Mouse (Mus musculus) midbrain, embryonic 11.5 days (tissue): Measurements from ENCODE around the gene Ap1b1. TPM values are rescaled to one million over a fixed set of nuclear protein-coding genes. Genes with fewer than 3 reads are reported as not detected.

Experiments
- ATAC-seq: fragments of 200-750 bp; cut with Nextera tagmentation; 2 replicates; pipeline ENCODE4 v1.8.0; 2017; ENCODE audit warnings: moderate TSS enrichment, moderate library complexity; ENCODE audit not compliant: low FRiP score
- DNase-seq: peaks from one replicate; pipeline ENCODE4 v3.0.0; 2015; ENCODE audit warnings: low spot score; ENCODE audit errors: missing footprints
- H3K27ac ChIP-seq: fragments of 300-500 bp; sonication (generic); 2 replicates; pipeline ENCODE4 v1.5.1; 2014; ENCODE audit warnings: low read depth, low read length
- H3K27me3 ChIP-seq: fragments of 300-500 bp; sonication (generic); 2 replicates; pipeline ENCODE4 v1.6.1; 2014; ENCODE audit warnings: mild to moderate bottlenecking, low read length, moderate library complexity, mixed read lengths; ENCODE audit not compliant: control insufficient read depth, insufficient read depth
- H3K36me3 ChIP-seq: fragments of 300-500 bp; sonication (generic); 2 replicates; pipeline ENCODE4 v1.6.1; 2014; ENCODE audit warnings: mild to moderate bottlenecking, low read length, moderate library complexity, mixed read lengths; ENCODE audit not compliant: control insufficient read depth, insufficient read depth
- H3K4me1 ChIP-seq: fragments of 300-500 bp; sonication (generic); 2 replicates; pipeline ENCODE4 v1.6.1; 2014; ENCODE audit warnings: low read length; ENCODE audit not compliant: control insufficient read depth, insufficient read depth
- H3K4me2 ChIP-seq: fragments of 300-500 bp; sonication (generic); 2 replicates; pipeline ENCODE4 v1.6.1; 2014; ENCODE audit warnings: mild to moderate bottlenecking, moderate library complexity
- H3K4me3 ChIP-seq: fragments of 300-500 bp; sonication (generic); 2 replicates; pipeline ENCODE4 v1.5.1; 2014; ENCODE audit warnings: low read depth, low read length
- H3K9ac ChIP-seq: fragments of 300-500 bp; sonication (generic); 2 replicates; pipeline ENCODE4 v1.6.1; 2014; ENCODE audit warnings: low read length
- H3K9me3 ChIP-seq: fragments of 300-500 bp; sonication (generic); 2 replicates; pipeline ENCODE4 v1.6.1; 2016; ENCODE audit warnings: low read length; ENCODE audit not compliant: control insufficient read depth
- WGBS: fragments of 180-500 bp; shearing (Covaris S2); extraction: QIAGEN DNeasy Blood & Tissue Kit; methylation state at CpG from one replicate; pipeline ENCODE4 v1.1.7; 2014; 5-methylcytosine and 5-hydroxymethylcytosine counted together
- polyA plus RNA-seq: library from polyadenylated mRNA; unstranded; fragments of >200 nt; fragmentation: Nextera tagmentation; extraction: Ambion mirVana; gene quantifications from 2 replicates; pipeline ENCODE4 v1.2.1, GENCODE M21; 2014

Gene Ap1b1
- polyA plus RNA-seq, 1 experiment from 2014 or later = 59.5 TPM

GRCm38 (mm10) chr11:5054151-5054550 lies 67.5 kb downstream of the Ap1b1 start:
- Histone ChIP-seq H3K4me2 (no peak overlapping the region), H3K9me3 (no peaks in the 10 kb centered on the region), H3K36me3 (no peaks in the 10 kb centered on the region), H3K9ac (no peak overlapping the region), H3K4me3 (no peak overlapping the region), H3K4me1 (peaks cover 24% of the 10 kb centered on the region), H3K27ac (no peak overlapping the region), H3K27me3 (peaks cover 32% of the 10 kb centered on the region)
- WGBS = 91% methylated on average over 14 of the region's 14 CpGs
- DNase-seq = peak; percentile 57
- ATAC-seq = no peak

DNA sequence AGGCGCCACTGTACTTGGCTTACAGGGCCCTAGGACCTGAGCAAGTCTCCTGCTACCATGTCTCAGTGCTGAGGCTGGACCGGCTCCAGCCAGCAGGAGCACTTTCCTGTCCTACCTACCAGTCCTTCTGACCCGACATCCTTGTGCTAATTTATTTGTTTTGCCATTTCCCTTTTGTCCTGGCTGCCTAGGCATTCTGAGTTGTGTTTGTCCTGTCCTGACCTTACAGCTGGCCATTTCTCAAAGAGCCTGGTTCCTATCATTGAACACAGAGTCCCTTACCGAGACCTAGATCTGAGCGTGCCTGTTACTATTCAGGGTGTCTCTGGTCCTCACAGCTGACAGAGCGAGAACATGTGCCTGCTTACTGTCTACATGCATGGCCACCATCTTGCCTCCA lies 68.2 kb downstream of the Ap1b1 start:
- no peaks in the 10 kb centered on the region for H3K36me3 ChIP-seq
- DNase-seq = peak; percentile 45
- WGBS = 70% methylated on average over 6 of the region's 6 CpGs
- no peaks in the 10 kb centered on the region; the same call in 1 of the 2 replicates for H3K9me3 ChIP-seq
- H3K27ac ChIP-seq = no peak overlapping the region
- no peak for ATAC-seq
- peaks cover 39% of the 10 kb centered on the region for H3K27me3 ChIP-seq
- no peak overlapping the region for H3K4me3 ChIP-seq
- peaks cover 24% of the 10 kb centered on the region for H3K4me1 ChIP-seq
- no peak overlapping the region for H3K9ac ChIP-seq
- H3K4me2 ChIP-seq = no peak overlapping the region

DNA sequence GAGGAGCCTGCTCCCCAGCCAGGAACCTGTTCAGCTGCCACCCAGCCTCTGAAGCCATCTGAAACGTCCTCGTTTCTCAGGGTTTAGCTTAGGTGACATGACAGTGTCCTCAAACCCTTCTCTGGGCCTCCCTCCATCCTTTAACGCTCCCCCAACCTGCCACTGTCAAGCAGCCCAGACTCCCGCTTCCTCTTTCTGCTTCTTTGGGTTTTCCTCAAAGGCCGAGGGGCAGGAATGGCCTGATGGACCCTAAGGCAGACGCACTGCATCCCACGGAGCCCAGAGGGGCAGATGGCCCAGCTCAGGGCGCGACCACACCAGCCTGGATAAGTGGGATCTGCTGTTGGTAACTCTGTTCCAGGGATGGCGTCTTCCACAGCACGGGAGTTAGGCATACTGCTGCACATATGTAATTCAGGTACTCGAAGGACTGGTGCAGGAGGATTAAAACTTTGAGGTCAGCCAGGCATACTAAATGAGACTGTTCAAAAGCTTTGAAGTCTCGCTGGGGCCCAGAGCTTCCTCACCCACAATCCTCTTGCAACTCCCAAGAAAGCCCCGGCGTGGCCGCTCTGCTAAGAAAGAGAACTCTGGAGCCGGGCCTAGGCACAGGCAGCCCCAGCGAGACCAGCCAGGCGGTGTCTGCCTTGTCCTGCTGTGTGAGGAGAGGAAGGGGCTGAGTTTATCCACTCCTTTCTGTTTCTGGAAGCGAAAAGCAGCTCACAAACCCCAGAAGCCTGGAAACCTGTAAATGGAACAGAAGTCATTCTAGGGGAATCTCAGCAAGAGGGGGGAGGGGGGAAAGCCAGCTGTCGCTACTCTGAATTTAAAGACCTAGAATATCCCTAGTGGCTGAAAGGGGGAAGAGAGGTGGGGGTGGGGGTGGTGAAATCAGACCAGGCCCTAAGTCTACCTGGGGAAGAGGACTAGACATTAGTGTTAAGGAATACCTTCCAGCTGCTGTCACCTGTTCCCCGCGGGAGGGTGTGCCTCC lies 69.6 kb downstream of the Ap1b1 start:
- no peak overlapping the region for H3K27ac ChIP-seq
- 16% methylated on average over 23 of the region's 23 CpGs for WGBS
- H3K4me3 ChIP-seq = no peak overlapping the region
- ATAC-seq (no peak), DNase-seq (peak; percentile 94)
- no peaks in the 10 kb centered on the region; the same call in 1 of the 2 replicates for H3K9me3 ChIP-seq
- H3K4me1 ChIP-seq = peaks cover 29% of the 10 kb centered on the region
- H3K27me3 ChIP-seq = peaks cover 53% of the 10 kb centered on the region
- peak overlapping the region; percentile 21; the same call in 1 of the 2 replicates for H3K9ac ChIP-seq
- no peaks in the 10 kb centered on the region for H3K36me3 ChIP-seq
- H3K4me2 ChIP-seq = no peak overlapping the region

- WGBS = 44% methylated on average over 8 of the region's 8 CpGs
- DNase-seq = peak; percentile 88
- H3K4me1 ChIP-seq = peaks cover 38% of the 10 kb centered on the region
Observed at GRCm38 (mm10) chr11:5057064-5057463, 70.4 kb downstream of the Ap1b1 start.

DNA sequence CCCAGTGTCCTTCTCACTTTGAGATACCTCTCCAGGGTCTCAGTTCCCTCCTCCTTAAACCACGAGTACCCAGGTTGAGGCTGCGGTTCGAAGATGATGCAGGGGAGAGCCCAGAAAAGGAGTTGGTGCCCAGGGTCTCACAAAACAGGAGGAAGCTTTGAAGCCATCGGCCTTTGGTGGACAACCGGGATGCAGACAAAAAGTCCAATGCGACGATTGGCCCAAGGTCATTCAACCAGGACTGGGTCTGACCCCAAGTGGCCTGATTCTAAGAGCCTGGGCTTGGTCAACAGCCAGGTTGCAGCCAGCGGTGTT lies 70.9 kb downstream of the Ap1b1 start:
- H3K36me3 ChIP-seq = no peaks in the 10 kb centered on the region
- H3K4me2 ChIP-seq = peak overlapping the region; percentile 70
- ATAC-seq (no peak), DNase-seq (peak; percentile 92)
- H3K9ac ChIP-seq = 0 out of 2 replicates have a peak overlapping the region, but pooled peaks have one; percentile 46
- 11% methylated on average over 8 of the region's 8 CpGs for WGBS
- no peak overlapping the region for H3K27ac ChIP-seq
- H3K4me1 ChIP-seq = peaks cover 42% of the 10 kb centered on the region
- H3K9me3 ChIP-seq = no peaks in the 10 kb centered on the region; the same call in 1 of the 2 replicates
- H3K4me3 ChIP-seq = peak overlapping the region; percentile 36
- H3K27me3 ChIP-seq = peaks cover 64% of the 10 kb centered on the region

More at GRCm38 (mm10) chr11:5057064-5057463, 70.4 kb downstream of the Ap1b1 start:
- Histone ChIP-seq H3K4me2 (no peak overlapping the region), H3K36me3 (no peaks in the 10 kb centered on the region), H3K27ac (no peak overlapping the region), H3K9me3 (no peaks in the 10 kb centered on the region; the same call in 1 of the 2 replicates), H3K9ac (no peak overlapping the region), H3K27me3 (peaks cover 60% of the 10 kb centered on the region), H3K4me3 (no peak overlapping the region)
- ATAC-seq = no peak

- H3K4me1 ChIP-seq = peaks cover 47% of the 10 kb centered on the region
- H3K27ac ChIP-seq = no peak within 1 kb of the TSS
- ATAC-seq (no peak), DNase-seq (peak; percentile 93)
- H3K9me3 ChIP-seq = no peaks in the 10 kb centered on the region; the same call in 1 of the 2 replicates
- peak within 1 kb of the TSS; percentile 36 for H3K4me3 ChIP-seq
- 2% methylated on average over 77 of the region's 77 CpGs for WGBS
- peaks cover 70% of the 10 kb centered on the region for H3K27me3 ChIP-seq
- H3K4me2 ChIP-seq = peak within 1 kb of the TSS; percentile 70
- H3K36me3 ChIP-seq = no peaks in the 10 kb centered on the region
- H3K9ac ChIP-seq = peak within 1 kb of the TSS; percentile 46
Observed at GRCm38 (mm10) chr11:5057856-5058641, 71.4 kb downstream of the Ap1b1 start, which contains the start of gene Rasl10a. TSS of gene Rasl10a (plus strand) at chr11:5058128.

GRCm38 (mm10) chr11:5058783-5059182 lies 72.2 kb downstream of the Ap1b1 start:
- no peak for ATAC-seq
- Histone ChIP-seq H3K27me3 (peaks cover 77% of the 10 kb centered on the region), H3K9me3 (no peaks in the 10 kb centered on the region; the same call in 1 of the 2 replicates), H3K27ac (no peak overlapping the region), H3K9ac (no peak overlapping the region), H3K4me3 (no peak overlapping the region), H3K36me3 (no peaks in the 10 kb centered on the region), H3K4me2 (no peak overlapping the region), H3K4me1 (peaks cover 47% of the 10 kb centered on the region)
- DNase-seq = peak; percentile 85
- 34% methylated on average over 9 of the region's 9 CpGs for WGBS

GRCm38 (mm10) chr11:5059230-5059629 lies 72.6 kb downstream of the Ap1b1 start:
- Histone ChIP-seq H3K36me3 (no peaks in the 10 kb centered on the region), H3K4me1 (peaks cover 51% of the 10 kb centered on the region), H3K27ac (no peak overlapping the region), H3K27me3 (peaks cover 82% of the 10 kb centered on the region), H3K9me3 (no peaks in the 10 kb centered on the region; the same call in 1 of the 2 replicates), H3K4me3 (no peak overlapping the region), H3K4me2 (no peak overlapping the region), H3K9ac (no peak overlapping the region)
- ATAC-seq (no peak), DNase-seq (no peak)
- 31% methylated on average over 14 of the region's 14 CpGs for WGBS
